Mouse (Mus musculus) kidney, adult 10 weeks (tissue): ENCODE measurements around the gene Usp5. TPM values are rescaled to one million over a fixed set of nuclear protein-coding genes. Genes with fewer than 3 reads are reported as not detected.

Experiments used
- polyA plus RNA-seq: library from polyadenylated mRNA; stranded (reverse); fragments of 350-450 nt; fragmentation: Illumina TruSeq; extraction: RNeasy Lipid Tissue Mini Kit (QIAGEN cat#74804); gene quantifications from one replicate; pipeline ENCODE4 v1.2.3, GENCODE M21; 2014; ENCODE audit warnings: low read depth, low replicate concordance

Usp5 gene
- polyA plus RNA-seq, result 17.3 TPM

DNA sequence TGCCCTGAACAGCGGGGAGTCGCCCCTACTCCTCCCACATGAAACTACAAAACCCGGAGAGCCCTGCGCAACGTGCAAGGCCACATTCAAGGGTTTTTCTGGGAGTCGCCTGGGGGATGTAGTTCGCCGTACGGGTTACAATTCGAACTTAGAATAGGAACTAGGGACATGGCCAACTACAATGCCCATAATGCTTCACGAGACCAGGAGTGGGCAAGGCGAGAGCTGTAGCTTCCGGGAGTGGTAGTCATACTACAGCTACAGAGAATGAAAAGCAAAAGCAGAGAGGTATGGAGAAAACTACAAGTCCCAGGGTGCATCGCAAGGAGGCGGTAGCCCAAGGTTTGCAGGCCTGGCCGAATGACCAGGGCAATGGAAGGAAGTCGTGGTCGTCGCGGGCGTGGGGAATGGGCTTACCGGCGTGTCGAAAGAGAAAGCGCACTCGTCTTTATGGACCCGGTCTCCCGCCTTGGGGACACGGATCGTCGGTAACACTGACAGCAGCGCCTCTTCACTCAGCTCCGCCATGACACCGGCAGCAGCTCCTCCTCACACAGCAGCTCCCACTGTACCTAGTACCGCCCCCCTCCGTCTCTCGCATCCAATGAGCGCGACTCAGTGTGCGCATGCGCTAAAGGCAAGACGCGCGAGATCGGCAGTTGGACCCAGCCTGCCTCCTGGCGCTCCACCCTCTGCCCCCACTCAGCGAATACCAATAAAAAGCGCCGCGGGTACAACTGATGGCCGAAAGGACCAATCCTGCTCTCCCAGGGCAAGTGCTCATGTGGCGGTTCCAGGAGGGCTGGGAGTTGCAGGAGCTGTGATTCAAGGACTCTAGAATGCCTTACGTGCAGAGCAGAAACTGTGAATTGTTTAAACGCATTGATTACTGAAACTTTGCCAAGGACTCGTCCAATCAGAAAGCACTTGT is at the start of gene Usp5, which contains the start of gene Cdca3:
Gene Usp5 (minus strand): TSS at position 617 of the 931 bp plus-strand sequence.
Gene Cdca3 (plus strand): TSS at position 680 of the 931 bp plus-strand sequence.

DNA sequence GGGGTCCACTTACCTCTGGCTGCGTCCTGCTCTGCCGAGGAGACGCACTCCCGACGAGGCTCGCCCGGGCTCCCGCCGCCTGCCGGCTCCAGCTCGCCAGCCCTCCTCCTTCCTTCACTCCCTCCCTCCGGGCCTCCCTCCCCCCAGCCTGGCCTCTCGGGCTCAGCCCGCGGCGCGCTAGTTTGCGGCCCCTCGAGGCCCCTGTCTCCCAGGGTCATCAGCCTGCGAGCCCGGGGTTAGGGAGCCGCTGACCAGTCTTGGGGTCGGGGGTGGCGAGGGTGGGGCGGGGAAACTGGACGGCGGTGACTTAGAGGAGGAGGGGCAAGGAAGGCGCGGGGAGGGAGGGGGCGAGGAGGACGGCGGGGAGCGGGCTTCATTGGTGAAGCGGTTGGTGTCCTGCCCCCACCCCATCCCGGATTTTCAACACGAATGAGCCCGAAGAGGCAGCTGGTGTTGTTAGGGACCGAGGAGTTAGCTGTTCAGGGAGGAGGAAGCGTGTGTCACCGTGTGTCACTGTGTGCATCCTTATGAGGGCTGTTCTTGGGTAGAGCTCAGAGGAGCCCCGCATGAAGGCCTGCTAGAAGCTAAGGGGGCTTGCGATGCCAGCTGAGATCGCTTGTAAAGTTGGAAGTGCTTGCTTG is 34.5 kb upstream of the Usp5 start, which contains the start of gene Gpr162:
Gene Gpr162 (minus strand): TSS at position 326 of the 641 bp plus-strand sequence.

DNA sequence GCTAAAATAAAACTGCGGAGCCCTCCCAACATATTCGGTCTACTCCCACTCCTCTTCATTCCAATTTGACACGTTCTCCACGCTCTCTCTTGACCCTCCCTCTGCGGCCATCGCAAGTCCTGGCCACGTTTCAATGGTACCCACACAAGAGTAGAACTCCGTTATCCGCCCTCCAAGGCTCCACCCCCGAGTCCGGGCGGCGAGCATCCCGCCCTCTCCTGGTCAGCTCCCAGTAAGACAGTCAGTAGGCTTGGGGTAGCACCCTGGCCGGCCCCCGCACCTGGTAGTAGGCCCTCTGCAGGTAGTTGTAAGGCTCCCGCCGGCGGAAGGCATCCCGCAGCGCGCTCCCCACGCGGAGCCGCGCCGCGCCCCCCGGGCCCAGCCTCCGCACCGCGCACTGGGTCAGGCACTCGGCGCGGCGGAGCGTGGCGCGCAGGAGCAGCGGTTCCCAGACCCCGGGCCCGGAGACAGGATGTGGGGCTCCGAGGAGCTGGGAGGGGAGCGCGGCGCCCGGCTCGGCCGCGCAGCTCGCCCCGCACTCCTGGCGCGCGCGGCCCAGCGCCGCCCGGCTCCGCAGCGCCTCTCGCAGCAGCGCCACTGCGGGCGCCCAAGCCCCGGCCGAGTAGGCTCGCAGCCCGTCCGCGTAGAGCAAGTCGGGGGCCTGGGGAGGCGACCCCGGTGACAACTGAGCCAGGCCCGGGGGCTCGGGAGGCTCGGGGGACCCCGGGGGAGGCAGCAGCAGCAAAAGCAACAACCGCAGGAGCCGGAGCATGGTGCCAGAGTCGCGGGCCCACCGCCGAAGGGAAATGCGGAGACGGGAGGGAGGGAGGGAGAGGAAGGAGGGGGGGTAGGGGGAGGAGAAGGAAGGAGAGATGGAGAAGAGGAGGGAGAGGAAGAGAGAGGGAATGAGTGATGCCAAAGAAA is 27.9 kb upstream of the Usp5 start, which contains the start of gene P3h3:
Gene P3h3 (minus strand): TSS at position 837 of the 924 bp plus-strand sequence.

DNA sequence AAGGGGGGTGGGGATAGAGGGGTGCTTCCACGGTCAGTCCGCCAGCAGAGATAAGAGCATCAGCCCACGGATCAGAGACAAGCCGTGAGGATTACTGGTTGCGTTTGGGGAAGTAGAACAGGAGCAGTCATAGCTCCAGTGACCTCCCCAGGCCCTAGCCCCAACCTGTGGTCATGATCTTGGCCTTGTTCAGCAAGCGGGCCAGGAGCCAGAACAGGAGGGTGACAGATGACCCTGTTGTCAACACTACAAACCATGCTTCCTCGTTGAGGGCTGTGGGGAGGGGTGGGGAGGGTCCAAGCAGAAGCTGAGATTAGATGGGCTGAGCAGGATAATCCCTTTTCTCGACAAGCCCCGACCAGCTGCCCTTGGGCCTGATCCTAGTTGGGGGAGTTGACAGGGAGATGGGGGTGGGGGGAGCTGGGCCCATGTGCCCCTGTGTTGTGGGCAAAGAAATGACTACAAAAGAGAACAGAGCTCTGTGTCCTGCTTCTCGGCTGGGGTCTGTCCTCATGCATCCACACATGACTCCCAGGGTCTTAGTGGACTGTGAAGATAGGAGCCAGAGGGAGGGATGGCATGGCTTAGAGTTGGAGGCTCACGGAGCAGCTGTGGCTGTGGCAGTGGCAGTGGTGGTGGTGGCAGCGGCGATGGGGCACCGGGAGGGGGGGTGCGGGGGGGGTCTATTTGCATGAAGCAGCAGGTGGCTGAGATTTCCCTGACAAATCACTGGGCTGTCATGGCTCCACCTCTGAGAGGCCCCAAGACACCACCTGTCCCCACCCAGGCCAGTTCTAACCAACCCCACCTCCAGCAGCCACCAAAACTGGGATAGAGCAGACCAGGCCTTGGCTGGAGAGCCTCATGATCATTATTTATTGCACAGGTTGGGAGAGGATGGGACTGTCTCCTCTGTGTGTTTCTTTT is 11.2 kb upstream of the Usp5 start, which contains the start of gene Gnb3:
Gene Gnb3 (minus strand): TSS at position 35 of the 927 bp plus-strand sequence.

DNA sequence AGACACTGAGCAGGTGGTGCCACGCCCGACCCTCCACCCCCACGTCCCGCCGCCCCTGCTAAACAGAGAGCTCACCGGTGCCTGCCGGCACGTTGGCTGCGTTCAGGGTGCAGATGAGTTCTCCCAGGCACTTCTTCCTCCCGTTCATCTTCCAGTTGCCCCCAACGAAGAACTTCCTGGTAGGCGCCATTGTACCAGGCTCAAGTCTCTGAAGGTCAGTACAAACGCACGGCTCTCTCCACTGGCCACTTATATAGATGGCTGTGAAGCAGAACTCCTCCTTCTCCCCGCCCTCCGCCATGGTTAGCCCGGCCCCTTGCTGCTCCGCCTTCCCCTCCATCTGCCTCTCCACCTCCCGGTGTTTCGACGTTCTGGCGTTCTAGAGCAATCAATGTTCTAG is 15.4 kb downstream of the Usp5 start, which contains the start of gene Tpi1:
Gene Tpi1 (minus strand): TSS at position 364 of the 400 bp plus-strand sequence.

DNA sequence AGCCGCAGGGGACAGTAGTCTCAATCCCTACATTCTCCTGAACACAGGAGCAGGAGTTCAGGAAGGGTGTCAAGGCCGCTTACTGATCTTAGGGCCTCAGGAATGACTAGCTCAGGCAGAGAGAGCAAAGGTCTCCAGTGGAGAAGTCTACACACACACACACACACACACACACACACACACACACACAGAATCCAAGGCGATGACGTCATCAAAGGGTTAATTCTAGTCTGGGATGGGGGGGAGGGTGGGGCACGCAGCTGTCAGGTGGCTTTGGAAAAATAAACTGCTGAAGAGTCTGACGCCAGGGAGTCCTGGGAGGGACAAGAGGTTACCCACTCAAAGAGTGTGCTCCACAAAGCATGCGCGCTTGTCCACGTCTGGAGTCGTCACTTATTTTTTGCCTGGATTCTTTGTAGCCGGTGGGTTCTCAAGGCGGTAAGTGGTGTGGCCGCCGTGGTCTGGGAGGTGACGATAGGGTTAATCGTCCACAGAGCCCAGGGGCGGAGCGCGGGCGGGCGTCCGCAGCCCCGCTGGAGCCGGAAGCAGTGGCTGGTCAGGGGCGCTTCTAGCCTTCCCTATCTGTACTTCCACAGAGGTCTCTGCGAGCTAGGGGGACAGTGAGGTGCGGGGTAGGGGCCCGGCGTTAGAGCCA is 20.8 kb downstream of the Usp5 start, which contains the start of gene Spsb2:
Gene Spsb2 (plus strand): TSS at position 304 of the 655 bp plus-strand sequence.

DNA sequence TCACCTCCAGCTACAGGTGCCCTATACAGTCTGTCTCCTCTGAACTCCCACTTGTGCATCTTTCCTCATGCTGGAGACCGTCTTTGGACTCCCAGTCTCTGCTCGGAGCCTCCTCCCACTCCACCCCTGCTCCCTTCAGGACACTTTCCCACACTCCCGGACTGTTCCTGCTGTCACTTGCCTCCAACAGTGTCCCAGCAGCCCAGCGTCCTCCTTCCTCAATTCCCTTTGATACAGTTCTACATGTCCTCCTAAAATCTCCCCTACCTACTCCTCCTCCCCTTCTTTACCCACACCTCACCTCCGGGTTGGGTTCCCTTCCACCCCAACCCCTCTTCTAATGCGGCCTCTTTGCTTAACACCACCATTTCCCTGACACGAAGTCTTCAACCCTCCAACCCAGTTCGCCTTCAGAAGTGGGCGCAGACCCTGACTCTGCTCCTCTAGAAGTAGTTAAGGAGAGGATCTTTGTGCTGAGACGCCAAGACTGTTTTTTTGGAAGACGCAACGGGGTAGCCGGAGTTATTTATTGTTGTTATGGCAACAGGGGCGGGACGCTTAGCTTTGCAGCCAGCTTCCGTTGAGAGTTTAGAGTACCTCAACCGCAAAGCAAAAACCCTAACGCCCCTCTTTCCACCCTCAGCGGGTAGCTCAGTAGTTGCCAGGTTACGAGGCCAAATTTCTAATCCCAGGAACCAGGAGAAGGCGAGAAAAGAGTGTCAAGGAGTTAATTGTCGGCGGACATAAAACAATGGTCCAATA is 49.9 kb downstream of the Usp5 start, which contains the start of gene Lrrc23:
Gene Lrrc23 (minus strand): TSS at position 506 of the 762 bp plus-strand sequence.

DNA sequence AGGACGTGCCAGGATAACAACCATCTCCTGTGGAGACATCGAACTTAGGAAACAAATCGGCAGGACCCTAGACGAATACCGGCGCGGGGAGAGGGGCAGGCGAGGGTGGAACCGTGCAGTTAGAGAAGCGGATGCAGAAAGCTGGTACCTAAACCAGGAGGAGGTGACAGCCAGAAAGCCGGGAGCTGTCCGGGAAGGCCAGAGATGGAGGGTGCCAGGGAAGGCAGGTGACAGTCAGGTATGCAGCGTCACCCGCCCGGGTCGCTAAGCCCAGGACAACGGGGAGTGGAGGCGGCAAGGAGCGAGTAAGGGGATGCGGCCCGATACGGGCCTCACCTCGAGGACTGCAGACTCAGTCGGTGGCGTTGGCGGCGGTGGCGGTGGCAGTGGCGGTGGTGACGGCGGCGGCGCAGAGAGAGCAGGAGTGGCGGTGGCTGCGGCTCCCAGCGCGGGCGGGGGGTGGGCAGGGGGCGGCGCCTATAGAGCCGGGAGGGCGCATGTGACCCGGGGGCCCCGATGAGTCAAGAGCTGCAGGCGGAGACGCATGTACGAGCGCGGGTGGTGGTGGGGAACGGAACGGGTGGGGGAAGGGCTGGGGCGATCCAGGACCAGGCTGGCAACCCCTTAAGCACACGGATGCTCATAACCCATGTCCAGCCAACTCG is 60.1 kb downstream of the Usp5 start, which contains the start of gene Eno2:
Gene Eno2 (minus strand): TSS at position 573 of the 665 bp plus-strand sequence.

Other genes starting within 250 kb of the Usp5 start
- gene C1s2, start 193.4 kb downstream of the Usp5 start, polyA plus RNA-seq, result 0.20 TPM
- 51.6 TPM for gene Lpcat3, start 166.5 kb downstream of the Usp5 start, polyA plus RNA-seq
- gene Emg1, start 117.3 kb downstream of the Usp5 start, polyA plus RNA-seq, result 19.5 TPM
- gene Phb2, start 117.1 kb downstream of the Usp5 start, polyA plus RNA-seq, result 27.3 TPM
- gene Ptpn6, start 90.8 kb downstream of the Usp5 start, polyA plus RNA-seq, result 1.1 TPM
- 2.9 TPM for gene Grcc10, start 88.1 kb downstream of the Usp5 start, polyA plus RNA-seq
- not detected for gene Gm45234, start 73.5 kb downstream of the Usp5 start, polyA plus RNA-seq
- gene Atn1, start 73.0 kb downstream of the Usp5 start, polyA plus RNA-seq, result 1.1 TPM
- gene Eno2, start 59.8 kb downstream of the Usp5 start, polyA plus RNA-seq, result not detected
- gene Lrrc23, start 49.8 kb downstream of the Usp5 start, polyA plus RNA-seq, result not detected
- gene Spsb2, start 20.8 kb downstream of the Usp5 start, polyA plus RNA-seq, result 0.36 TPM
- gene Tpi1, start 15.2 kb downstream of the Usp5 start, polyA plus RNA-seq, result 40.9 TPM
- gene Cdca3, start 63 bp upstream of the Usp5 start, polyA plus RNA-seq, result 0.69 TPM
- not detected for gene Gnb3, start 10.8 kb upstream of the Usp5 start, polyA plus RNA-seq
- not detected for gene P3h3, start 28.3 kb upstream of the Usp5 start, polyA plus RNA-seq
- not detected for gene Gpr162, start 34.5 kb upstream of the Usp5 start, polyA plus RNA-seq
- 0.36 TPM for gene Cd4, start 58.7 kb upstream of the Usp5 start, polyA plus RNA-seq
- gene Lag3, start 82.2 kb upstream of the Usp5 start, polyA plus RNA-seq, result not detected
- 287 TPM for gene Ptms, start 90.6 kb upstream of the Usp5 start, polyA plus RNA-seq
- gene Mlf2, start 101.9 kb upstream of the Usp5 start, polyA plus RNA-seq, result 11.8 TPM
- 21.7 TPM for gene Cops7a, start 136.1 kb upstream of the Usp5 start, polyA plus RNA-seq
- gene Pianp, start 167.2 kb upstream of the Usp5 start, polyA plus RNA-seq, result not detected
- 12.1 TPM for gene Zfp384, start 179.7 kb upstream of the Usp5 start, polyA plus RNA-seq
- 8.7 TPM for gene Ing4, start 210.3 kb upstream of the Usp5 start, polyA plus RNA-seq
- gene Acrbp, start 220.2 kb upstream of the Usp5 start, polyA plus RNA-seq, result 0.53 TPM
- gene Lpar5, start 238.4 kb upstream of the Usp5 start, polyA plus RNA-seq, result not detected